ENCODE assay signal across 11 mouse cellular contexts in the genomic region with DNA sequence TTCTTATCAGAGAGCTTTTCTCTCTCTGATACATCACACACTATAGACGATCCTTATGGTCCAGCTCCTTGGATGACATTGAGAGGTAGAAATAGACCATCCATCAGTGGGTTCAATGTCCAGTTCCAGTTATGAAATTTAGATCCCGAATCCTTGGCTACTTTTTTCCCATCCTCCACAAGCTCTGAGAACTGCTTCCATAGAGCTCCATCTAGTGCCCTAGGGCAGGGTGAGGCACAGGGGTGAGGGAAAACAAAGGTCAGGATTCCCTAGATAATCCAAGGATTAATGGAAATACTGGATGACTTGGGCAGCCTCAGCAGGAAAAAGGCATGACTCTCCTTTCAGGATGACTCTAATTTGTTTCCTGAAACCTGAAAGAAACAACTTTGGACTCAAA.
DNase-seq lines count a peak whose midpoint lies in the region; ATAC-seq and TF ChIP-seq lines count a peak whose summit lies in the region.
"Had no signal": no experiment of that assay in that cellular context is flagged by ENCODE, and none has a peak within 500 bp of the region (broad histone marks: within the 10 kb centered on the region; RNA-seq: fewer than 3 reads in every experiment).

No protein-coding gene starts in this region.

- H3K27me3 ChIP-seq in intestine, embryonic 16.5 days (replicated peaks; ENCODE audit: control insufficient read depth, insufficient read depth, low read length) = no peaks in the 10 kb centered on the region

- no peak overlapping the region for H3K9ac ChIP-seq in intestine, embryonic 16.5 days (ENCODE audit: low read depth, low read length)

- no peak overlapping the region for H3K27ac ChIP-seq in intestine, embryonic 16.5 days (ENCODE audit: low read length)

- H3K36me3 ChIP-seq in intestine, embryonic 16.5 days (ENCODE audit: control insufficient read depth, insufficient read depth, low read length) = no peaks in the 10 kb centered on the region

- no peak for TF ChIP-seq POLR2A in lung, adult 2 months (IDR thresholded peaks at IDR 0.05; ENCODE audit: borderline replicate concordance, extremely low read depth, low read depth, low read length)

- WGBS in lung, adult 2 months = 64% methylated on average over 2 of the region's 2 CpGs
- WGBS in intestine, embryonic 16.5 days = 63% methylated on average over 2 of the region's 2 CpGs

- H3K9me3 ChIP-seq in intestine, embryonic 16.5 days (ENCODE audit: control insufficient read depth, low read length) = no peaks in the 10 kb centered on the region; the same call in 1 of the 2 replicates

- H3K4me2 ChIP-seq in intestine, embryonic 16.5 days (ENCODE audit: low read depth, low read length) = no peak overlapping the region

- H3K4me1 ChIP-seq in lung, adult 2 months (ENCODE audit: control insufficient read depth, insufficient read depth, low read length) = no peaks in the 10 kb centered on the region
- no peaks in the 10 kb centered on the region for H3K4me1 ChIP-seq in intestine, embryonic 16.5 days (ENCODE audit: control insufficient read depth, insufficient read depth, low read length)

- H3K4me3 ChIP-seq in lung, adult 2 months (replicated peaks; ENCODE audit: extremely low read depth, low read depth, low read length) = no peak overlapping the region
- H3K4me3 ChIP-seq in intestine, embryonic 16.5 days (ENCODE audit: low read length) = no peak overlapping the region
- H3K4me3 ChIP-seq: myocyte had no signal

- DNase-seq in heart, adult 8-10 months (ENCODE audit: low spot score) = peak; percentile 21
- no peak for DNase-seq in heart, adult 11 months
- DNase-seq in lung, adult 2 months = no peak
- no peak for DNase-seq in lung, postnatal 4 days
- peak; percentile 18 for DNase-seq in adrenal gland, postnatal 25 days
- DNase-seq in retina, postnatal 7 days (ENCODE audit: low read depth, low spot score) = peak; percentile 1
- no peak for DNase-seq in spleen, postnatal 14 days (ENCODE audit: low spot score in 2 of 2)
- DNase-seq: cerebellum, adult 18-20 months had no signal

- TF ChIP-seq CTCF in lung, adult 2 months (IDR thresholded peaks at IDR 0.05; ENCODE audit: insufficient read depth, low read length) = peak; percentile 24; the same call in 1 of the 2 replicates

- no peak for ATAC-seq in intestine, embryonic 16.5 days
- ATAC-seq: hindbrain, embryonic 16.5 days had no signal

Comparison
In these comparisons a context has a peak if more than half of its experiments do, and no peak if none do; other contexts are left out.
1. DNase-seq: peak in heart, adult 8-10 months (single experiment), adrenal gland, postnatal 25 days (single experiment) and retina, postnatal 7 days (single experiment); none in heart, adult 11 months (single experiment), lung, adult 2 months (single experiment), lung, postnatal 4 days (0 of 2) and spleen, postnatal 14 days (0 of 2).